Mouse (Mus musculus) gastrocnemius, postnatal 14 days (tissue): ENCODE results near the gene Cbx4. TPM values are rescaled to one million over a fixed set of nuclear protein-coding genes. Genes with fewer than 3 reads are reported as not detected.

Experiments
- DNase-seq: peaks from one replicate; pipeline ENCODE4 v3.0.0; 2021; ENCODE audit warnings: mixed read lengths
- intact Hi-C: fragments of 180-260 bp; cut with DNase I; formaldehyde crosslinking; loops from one replicate; pipeline ENCODE4 v1.15.1; 2025; ENCODE audit warnings: low total_unique reads
- total RNA-seq, 2 experiments: library from RNA; stranded (reverse); gene quantifications; 2 replicates each; pipeline ENCODE4 v1.2.3; 2021

Gene Cbx4
- total RNA-seq, 2 experiments from 2014 or later: 4.7 to 5.9 TPM

GRCm38 (mm10) chr11:119072986-119073385 is 13.0 kb downstream of the Cbx4 start:
- intact Hi-C loops: no loop called here
- no peak for DNase-seq

DNA sequence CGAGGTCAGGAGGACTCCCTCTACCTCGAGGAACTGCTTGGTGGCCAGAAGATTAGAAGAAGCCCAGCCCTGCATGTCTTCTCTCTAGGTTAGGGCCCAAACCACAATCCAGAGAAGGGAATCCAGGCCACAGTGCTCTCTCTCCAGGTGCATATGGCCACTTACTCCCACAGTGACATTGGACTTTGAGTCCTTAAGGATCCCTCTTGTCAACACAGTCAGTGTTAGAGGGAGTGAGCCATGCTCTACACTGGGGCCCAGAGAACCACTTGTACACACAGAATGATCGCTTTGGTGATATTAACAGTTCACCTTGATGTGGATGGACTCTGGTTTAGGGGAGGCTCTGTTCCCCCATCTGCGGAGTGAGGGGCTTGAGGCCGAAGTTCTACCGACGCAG is 13.8 kb downstream of the Cbx4 start:
- intact Hi-C loops: no loop called here
- no peak for DNase-seq

GRCm38 (mm10) chr11:119066841-119067240 is 19.2 kb downstream of the Cbx4 start:
- DNase-seq: no peak

GRCm38 (mm10) chr11:119059256-119059655 is 26.8 kb downstream of the Cbx4 start:
- DNase-seq: no peak
- intact Hi-C loops: no loop called here

More at GRCm38 (mm10) chr11:119066841-119067240, 19.2 kb downstream of the Cbx4 start:
- intact Hi-C loops: no loop called here

DNA sequence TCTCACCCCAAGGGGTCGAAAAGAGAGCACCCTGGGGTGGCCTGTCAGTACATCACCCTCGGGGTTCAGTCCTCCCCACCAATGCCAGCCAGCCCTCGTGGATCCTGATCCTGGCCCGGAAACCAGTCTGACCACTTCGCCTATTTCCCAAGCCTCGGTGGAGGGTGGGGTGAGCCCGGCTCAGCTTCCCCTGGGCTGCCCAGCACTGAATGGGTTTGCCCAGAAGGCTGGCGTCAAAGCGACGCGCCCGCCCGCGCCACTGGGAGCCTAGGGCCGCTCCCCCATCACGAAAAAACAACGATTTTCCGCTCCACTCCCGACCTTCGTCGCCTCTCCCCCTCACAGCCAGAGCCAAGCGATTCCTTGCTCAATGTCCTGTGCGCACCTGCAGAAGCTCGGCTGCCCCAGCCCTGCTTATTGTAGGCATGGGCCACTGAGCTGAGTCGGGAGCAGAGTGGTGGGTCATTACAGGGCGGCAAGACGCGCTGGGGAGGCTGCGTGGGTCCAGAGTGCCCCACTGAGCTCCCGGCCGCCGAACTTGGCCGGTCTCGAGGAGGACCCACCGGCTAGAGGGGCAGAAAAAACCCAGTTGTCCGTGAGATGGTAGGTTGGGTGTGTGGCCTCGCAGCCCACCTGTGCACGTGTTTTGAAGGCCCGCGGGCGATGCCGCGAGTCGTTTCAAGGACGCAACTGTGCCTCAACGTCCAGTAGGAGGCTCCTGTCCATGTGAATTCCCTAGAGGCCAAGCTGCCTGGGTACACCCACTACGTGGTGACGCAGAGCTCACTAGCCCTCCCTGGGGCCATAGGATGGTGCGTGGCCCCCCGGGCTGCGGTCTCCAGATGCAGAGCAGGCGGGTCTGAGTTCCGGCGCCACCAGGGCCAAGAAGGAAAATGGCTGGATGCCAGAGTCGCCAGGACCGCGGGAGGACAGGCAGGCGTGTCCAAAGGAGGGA is 27.7 kb downstream of the Cbx4 start:
- intact Hi-C loops: no loop called here
- no peak for DNase-seq

GRCm38 (mm10) chr11:119057291-119057690 is 28.7 kb downstream of the Cbx4 start:
- intact Hi-C loops: no loop called here
- DNase-seq: no peak

DNA sequence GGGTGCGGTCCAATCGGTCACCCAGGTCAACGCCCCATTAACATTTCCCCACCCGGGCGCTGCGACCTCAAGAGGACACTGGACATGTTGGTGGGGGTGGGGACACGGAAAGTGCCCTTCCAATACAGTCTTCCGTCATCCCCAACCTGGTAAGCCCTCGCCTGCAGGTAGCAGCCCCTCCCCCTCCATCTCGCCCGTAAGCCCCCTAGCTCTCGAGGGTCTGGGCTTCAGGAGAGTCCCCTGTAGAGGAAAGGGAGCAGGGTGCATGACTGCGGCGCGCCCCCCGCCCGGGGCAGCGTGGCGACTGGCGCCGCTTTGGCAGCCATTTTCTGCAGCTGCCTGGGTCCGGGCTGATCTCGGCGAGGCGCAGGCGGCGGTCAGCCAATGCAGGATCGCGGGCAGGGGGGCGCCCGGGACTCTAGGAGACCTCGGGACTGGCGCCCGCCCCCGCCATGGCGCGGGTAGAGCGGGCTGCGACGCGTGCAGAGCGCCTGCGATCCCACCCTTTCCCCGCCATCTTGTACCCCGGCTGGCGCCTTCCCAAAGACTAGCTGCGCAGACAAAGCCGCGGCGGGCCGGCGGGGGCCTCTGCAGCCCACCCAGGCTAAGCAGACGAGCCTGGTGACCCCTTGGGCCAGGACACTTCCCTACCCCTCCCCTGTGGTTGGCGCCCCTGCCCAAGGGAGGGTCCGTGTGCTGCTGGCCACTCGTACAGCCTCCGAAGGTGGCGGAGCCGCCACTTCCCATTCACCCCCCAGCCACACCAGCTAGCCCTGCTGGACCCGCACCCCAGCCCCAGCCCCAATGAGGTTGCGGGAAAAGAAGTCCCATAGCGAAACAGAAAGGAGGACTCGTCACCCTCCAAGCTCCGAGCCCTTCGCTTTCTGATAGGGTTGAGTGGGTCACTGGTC is 29.5 kb downstream of the Cbx4 start:
- no peak for DNase-seq
- intact Hi-C loops: no loop called here

- intact Hi-C loops: no loop called here
These were observed 30.4 kb downstream of the Cbx4 start for GRCm38 (mm10) chr11:119055571-119056131.

GRCm38 (mm10) chr11:119054351-119055345 is 31.4 kb downstream of the Cbx4 start:
- intact Hi-C loops: no loop called here
- no peak for DNase-seq

More at GRCm38 (mm10) chr11:119055571-119056131, 30.4 kb downstream of the Cbx4 start:
- no peak for DNase-seq

- no peak for DNase-seq
- intact Hi-C loops: no loop called here
These were observed 32.2 kb downstream of the Cbx4 start for GRCm38 (mm10) chr11:119053738-119054350.

DNA sequence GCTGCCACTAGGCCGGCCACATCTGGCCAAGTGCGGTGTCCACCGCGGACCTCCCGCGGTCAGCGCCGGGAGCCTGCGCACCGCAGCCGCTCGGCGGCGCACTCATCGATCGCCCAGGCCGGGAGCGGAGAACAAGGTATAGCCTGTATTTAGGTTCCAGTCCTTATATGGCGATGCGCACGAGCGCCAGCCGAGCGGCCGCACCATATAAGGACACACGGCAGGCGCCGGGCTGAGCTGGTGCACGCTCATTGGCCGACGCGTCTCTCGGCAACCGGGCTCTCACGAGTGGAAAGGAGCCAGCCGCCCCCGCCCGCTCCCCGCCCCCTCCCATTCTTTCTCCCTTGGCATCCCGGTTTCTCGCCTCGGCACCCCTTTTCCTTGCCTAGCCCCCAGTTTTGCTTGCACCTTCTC is 32.8 kb downstream of the Cbx4 start:
- peak; percentile 55 for DNase-seq

GRCm38 (mm10) chr11:119052661-119053256 is 33.3 kb downstream of the Cbx4 start:
- intact Hi-C loops: no loop called here
- DNase-seq: no peak

More for the DNA sequence above, 32.8 kb downstream of the Cbx4 start:
- intact Hi-C loops: no loop called here

DNA sequence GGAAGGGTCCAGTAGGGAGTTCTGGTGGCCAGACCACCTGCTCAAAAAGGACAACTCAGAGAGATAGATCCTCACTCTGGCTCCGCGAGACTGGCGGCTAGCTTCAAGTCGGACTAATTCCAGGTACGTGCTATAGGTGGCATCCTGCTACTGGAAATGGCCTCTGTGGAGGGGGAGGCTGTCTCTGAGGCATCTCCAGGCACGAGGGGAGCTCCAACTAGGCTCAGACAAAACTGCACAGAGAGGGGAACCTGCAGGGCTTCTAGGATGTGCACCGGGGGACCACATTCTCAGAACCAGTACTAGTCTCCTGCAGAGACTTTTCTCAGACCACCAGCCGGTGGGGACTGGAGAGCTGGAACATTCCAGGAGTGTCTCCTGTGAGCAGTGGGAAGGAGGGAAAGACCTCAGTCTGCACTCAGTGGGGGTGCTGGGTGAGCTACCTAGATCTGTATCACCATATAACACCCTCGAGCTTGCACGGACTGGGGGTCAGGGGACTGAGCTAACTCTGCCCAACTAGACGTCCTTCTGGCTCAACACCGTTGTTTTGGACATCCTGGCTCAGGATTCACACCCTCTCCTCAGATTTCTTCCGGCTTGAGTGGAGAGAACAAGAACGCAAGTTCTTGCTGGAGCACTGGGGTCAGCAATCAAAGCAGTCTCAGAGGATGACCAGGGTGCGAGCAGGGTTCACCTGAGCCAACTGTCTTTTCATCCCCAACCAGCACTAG is 33.9 kb downstream of the Cbx4 start:
- intact Hi-C loops: no loop called here

GRCm38 (mm10) chr11:119051426-119051825 is 34.6 kb downstream of the Cbx4 start:
- DNase-seq: no peak
- intact Hi-C loops: no loop called here

More for the DNA sequence above, 33.9 kb downstream of the Cbx4 start:
- no peak for DNase-seq

DNA sequence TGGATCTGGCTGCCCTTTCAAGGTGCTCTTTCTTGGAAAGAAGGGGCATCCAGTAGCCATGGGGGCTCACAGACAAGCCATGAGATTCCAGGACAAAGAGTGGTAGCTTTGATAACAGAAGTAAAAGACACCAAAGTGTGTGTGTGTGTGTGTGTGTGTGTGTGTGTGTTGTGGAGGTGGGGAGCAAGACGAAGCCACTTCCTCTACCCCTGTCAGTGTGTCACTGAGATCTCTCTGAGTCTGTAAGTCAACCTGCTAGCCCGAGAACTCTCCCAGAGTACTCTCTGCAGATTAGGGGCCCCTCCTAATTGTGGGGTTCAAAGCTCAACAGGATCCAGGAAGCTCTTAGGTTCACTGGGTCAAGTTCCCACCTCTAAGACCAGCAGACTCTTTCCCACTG is 35.7 kb downstream of the Cbx4 start:
- no peak for DNase-seq
- intact Hi-C loops: no loop called here

DNA sequence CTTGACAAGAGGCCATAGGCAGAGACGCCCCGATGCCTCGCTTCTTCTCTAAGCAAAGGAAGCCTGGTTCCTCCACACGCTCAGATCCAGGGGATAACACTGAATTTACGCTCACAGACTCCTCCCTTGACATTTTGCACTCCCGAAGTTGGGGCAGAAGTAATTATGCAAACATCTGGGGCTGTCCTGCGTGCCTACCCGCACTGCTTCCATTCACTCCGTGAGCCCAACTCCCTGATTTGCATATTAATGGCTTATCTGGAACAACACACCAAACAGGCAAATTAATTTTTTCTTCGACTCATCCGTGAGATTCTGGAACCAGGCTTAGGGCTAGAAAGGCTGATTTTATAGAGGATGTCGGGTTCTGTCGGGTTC is 37.9 kb downstream of the Cbx4 start:
- DNase-seq: no peak
- intact Hi-C loops: no loop called here
